Mouse (Mus musculus) heart, embryonic 14.5 days (tissue): ENCODE measurements around the gene N6amt1. TPM values are rescaled to one million over a fixed set of nuclear protein-coding genes. Genes with fewer than 3 reads are reported as not detected.
A peak's percentile ranks its signal among the peaks of the same experiment; 100 is the strongest.

Source experiments
- ATAC-seq: fragments of 200-750 bp; cut with Nextera tagmentation; 2 replicates; pipeline ENCODE4 v1.8.0; 2017; ENCODE audit warnings: low read depth, moderate TSS enrichment; ENCODE audit not compliant: insufficient number of reproducible peaks, insufficient read depth, low FRiP score
- H3K27ac ChIP-seq, 2 experiments: fragments of 200-500 bp in 1 of 2; fragments of 300-500 bp in 1 of 2; sonication (generic) in 1 of 2; replicated peaks in 1 of 2; 2 replicates each; pipeline ENCODE4 v1.5.1; 2012 to 2014; ENCODE audit warnings: low read depth in 2 of 2, low read length in 2 of 2, control low read depth in 1 of 2, mild to moderate bottlenecking in 1 of 2, mixed read lengths in 1 of 2; ENCODE audit not compliant: control insufficient read depth in 1 of 2, insufficient read depth in 1 of 2
- H3K27me3 ChIP-seq: fragments of 300-500 bp; sonication (generic); 2 replicates; pipeline ENCODE4 v1.6.1; 2014; ENCODE audit warnings: mild to moderate bottlenecking, low read length, control low read depth; ENCODE audit not compliant: control insufficient read depth, insufficient read depth
- H3K36me3 ChIP-seq: fragments of 300-500 bp; sonication (generic); 2 replicates; pipeline ENCODE4 v1.6.1; 2014; ENCODE audit warnings: mild to moderate bottlenecking, control low read depth, low read length, mixed read lengths; ENCODE audit not compliant: control insufficient read depth, insufficient read depth
- H3K4me1 ChIP-seq, 2 experiments: fragments of 200-500 bp in 1 of 2; fragments of 300-500 bp in 1 of 2; sonication (generic) in 1 of 2; 2 replicates each; pipeline ENCODE4 v1.6.1; 2012 to 2014; ENCODE audit warnings: low read length in 2 of 2, control low read depth in 1 of 2, mixed read lengths in 1 of 2; ENCODE audit not compliant: control insufficient read depth in 2 of 2, insufficient read depth in 2 of 2
- H3K4me2 ChIP-seq: fragments of 300-500 bp; sonication (generic); 2 replicates; pipeline ENCODE4 v1.6.1; 2014; ENCODE audit warnings: mild to moderate bottlenecking, low read length
- H3K4me3 ChIP-seq, 2 experiments: fragments of 200-500 bp in 1 of 2; fragments of 300-500 bp in 1 of 2; sonication (generic) in 1 of 2; 2 replicates each; pipeline ENCODE4 v1.5.1; 2012 to 2014; ENCODE audit warnings: low read length in 2 of 2, mild to moderate bottlenecking in 2 of 2, control low read depth in 1 of 2, low read depth in 1 of 2, moderate library complexity in 1 of 2; ENCODE audit not compliant: control insufficient read depth in 1 of 2, insufficient read depth in 1 of 2
- H3K9ac ChIP-seq: fragments of 300-500 bp; sonication (generic); 2 replicates; pipeline ENCODE4 v1.6.1; 2014; ENCODE audit warnings: mild to moderate bottlenecking, low read length
- H3K9me3 ChIP-seq: fragments of 300-500 bp; sonication (generic); 2 replicates; pipeline ENCODE4 v1.6.1; 2016; ENCODE audit warnings: low read length, control low read depth; ENCODE audit not compliant: control insufficient read depth
- WGBS: fragments of 180-500 bp; shearing (Covaris S2); extraction: QIAGEN DNeasy Blood & Tissue Kit; methylation state at CpG from one replicate; pipeline ENCODE4 v1.1.7; 2014; 5-methylcytosine and 5-hydroxymethylcytosine counted together
- polyA plus RNA-seq: library from polyadenylated mRNA; unstranded; fragments of >200 nt; fragmentation: Nextera tagmentation; extraction: Ambion mirVana; gene quantifications from 2 replicates; pipeline ENCODE4 v1.2.1, GENCODE M21; 2014

The N6amt1 gene
- polyA plus RNA-seq, 1 experiment from 2014 or later: 31.5 TPM

DNA sequence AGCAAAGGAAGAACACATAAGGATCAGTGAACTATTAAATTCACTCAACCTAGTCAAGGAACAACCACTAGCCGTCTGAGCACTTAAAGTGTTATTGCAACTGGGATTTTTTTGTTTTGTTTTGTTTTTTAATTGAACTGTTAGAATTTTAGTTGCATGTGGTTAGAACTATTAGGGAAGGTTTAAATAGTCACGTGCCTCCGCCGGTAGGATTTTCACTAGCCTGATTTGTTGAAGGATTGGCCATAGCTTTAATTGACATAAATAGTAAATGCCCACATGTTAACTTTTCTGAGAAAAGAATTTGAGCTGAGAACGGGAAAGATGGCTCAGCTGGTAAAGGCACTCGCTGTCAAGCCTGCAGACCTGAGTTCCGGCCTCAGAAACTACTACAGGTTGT, 763 bp downstream of the N6amt1 start:
- peak overlapping the region in 1 of 2 experiments; percentile 76; a peak in 2 of 4 replicates for H3K4me3 ChIP-seq
- H3K36me3 ChIP-seq: peaks cover 39% of the 10 kb centered on the region
- H3K4me2 ChIP-seq: peak overlapping the region; percentile 59
- no peaks in the 10 kb centered on the region for H3K9me3 ChIP-seq
- no peak for ATAC-seq
- H3K4me1 ChIP-seq: peaks cover 0 to 6% of the 10 kb centered on the region in 2 experiments; a peak in 2 of 4 replicates
- H3K9ac ChIP-seq: peak overlapping the region; percentile 81
- no peaks in the 10 kb centered on the region for H3K27me3 ChIP-seq
- peak overlapping the region; percentile 33 to 95; a peak in 3 of 4 replicates for H3K27ac ChIP-seq
- WGBS: 85% methylated on average over 7 of the region's 7 CpGs

DNA sequence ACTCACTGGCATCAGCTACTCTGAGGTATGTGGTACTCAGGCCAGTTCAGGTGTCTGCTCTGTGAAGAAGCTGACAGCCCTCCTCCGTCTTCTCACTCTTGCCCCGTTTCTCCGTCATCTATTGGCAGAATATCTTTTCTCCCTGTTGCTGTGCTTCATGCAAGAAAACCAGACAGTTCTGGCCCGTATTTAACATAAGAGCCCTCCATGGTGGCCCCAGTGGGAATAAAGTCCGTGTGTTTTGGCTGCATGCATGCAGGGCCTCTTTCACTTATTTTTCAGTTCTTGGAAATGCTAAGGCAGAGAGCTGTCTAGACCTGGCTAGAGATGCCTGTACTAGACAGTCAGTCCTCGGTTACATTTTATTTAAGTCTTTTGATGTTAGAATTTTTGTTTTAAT, 6.1 kb downstream of the N6amt1 start:
- Histone ChIP-seq H3K4me3 (no peak overlapping the region), H3K9ac (no peak overlapping the region), H3K27me3 (no peaks in the 10 kb centered on the region), H3K36me3 (peaks cover 74% of the 10 kb centered on the region), H3K9me3 (no peaks in the 10 kb centered on the region), H3K27ac (no peak overlapping the region), H3K4me1 (peaks cover 7 to 15% of the 10 kb centered on the region in 2 experiments), H3K4me2 (no peak overlapping the region)
- ATAC-seq: no peak
- WGBS: 88% methylated on average over 6 of the region's 6 CpGs

DNA sequence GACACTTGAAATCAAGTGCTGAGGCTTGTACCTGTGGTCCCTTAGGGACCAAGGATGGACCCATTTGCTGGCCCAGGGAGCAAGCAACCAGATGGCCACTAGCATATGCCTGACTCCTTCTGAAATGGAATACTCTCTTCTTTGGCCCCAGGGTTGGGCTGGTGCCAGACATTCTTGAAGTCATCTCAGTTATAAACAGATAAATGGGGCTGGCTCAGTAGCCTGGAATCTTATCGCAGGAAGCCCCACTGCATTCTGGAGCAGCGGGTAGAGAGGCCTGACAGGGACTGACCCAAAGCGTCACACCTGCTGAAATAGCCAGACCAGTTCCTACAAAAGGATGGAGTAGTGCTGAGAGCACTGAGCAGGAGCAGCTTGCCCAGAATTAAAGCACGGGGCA, 10.2 kb downstream of the N6amt1 start:
- Histone ChIP-seq H3K4me3 (no peak overlapping the region), H3K27me3 (no peaks in the 10 kb centered on the region), H3K4me1 (peaks cover 7 to 13% of the 10 kb centered on the region in 2 experiments), H3K4me2 (no peak overlapping the region), H3K27ac (peak overlapping the region; percentile 29 to 66; a peak in 2 of 4 replicates), H3K9ac (no peak overlapping the region), H3K36me3 (peaks cover 70% of the 10 kb centered on the region), H3K9me3 (no peaks in the 10 kb centered on the region)
- 28% methylated on average over 4 of the region's 4 CpGs for WGBS
- 0 out of 2 replicates have a peak, but pooled peaks have one; percentile 39 for ATAC-seq

DNA sequence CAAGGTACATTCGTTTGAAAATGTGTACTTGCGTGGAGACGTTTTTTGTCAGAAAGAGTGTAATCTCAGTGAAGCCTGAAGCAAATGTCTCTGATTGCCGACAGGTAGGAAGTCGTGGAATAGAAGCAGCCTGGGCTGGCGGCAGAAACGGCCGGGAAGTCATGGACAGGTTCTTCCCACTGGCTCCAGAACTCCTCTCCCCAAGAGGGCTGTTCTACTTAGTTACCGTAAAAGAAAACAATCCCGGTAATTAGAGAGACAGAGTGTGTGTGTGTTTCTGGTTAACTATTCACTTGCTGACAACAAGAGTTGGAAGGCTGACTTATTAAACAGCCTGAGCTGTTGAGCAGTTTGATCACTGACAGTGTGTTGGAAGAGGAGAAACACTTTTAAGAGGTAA, 12.1 kb downstream of the N6amt1 start:
- no peak for ATAC-seq
- Histone ChIP-seq H3K36me3 (peaks cover 62% of the 10 kb centered on the region), H3K9me3 (no peaks in the 10 kb centered on the region), H3K4me1 (peaks cover 7 to 13% of the 10 kb centered on the region in 2 experiments), H3K4me2 (no peak overlapping the region), H3K4me3 (no peak overlapping the region), H3K27me3 (no peaks in the 10 kb centered on the region), H3K9ac (no peak overlapping the region), H3K27ac (no peak overlapping the region)
- 83% methylated on average over 10 of the region's 10 CpGs for WGBS

DNA sequence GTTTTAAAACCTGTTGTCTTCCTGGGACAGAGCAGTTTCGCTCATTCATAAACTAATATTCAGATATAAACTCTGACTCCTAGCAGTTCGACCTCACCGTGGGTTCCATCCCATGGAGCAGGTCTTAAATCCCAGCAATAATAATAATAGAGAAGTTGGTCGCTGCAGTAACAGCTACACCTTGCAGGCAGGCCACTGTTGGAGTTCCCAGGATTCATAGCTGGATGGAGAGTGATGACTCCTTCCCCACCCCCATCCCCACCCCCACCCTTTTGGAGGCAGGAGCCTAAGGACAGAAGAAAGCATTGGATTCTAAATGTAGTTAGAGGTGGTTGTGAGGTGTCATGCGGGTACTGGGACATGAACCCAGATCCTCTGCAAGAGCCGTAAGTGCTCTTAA, 12.5 kb downstream of the N6amt1 start:
- WGBS: 95% methylated on average over 6 of the region's 6 CpGs
- ATAC-seq: no peak
- no peak overlapping the region for H3K27ac ChIP-seq
- H3K4me3 ChIP-seq: no peak overlapping the region
- H3K4me1 ChIP-seq: peaks cover 7 to 13% of the 10 kb centered on the region in 2 experiments
- no peaks in the 10 kb centered on the region for H3K9me3 ChIP-seq
- H3K27me3 ChIP-seq: no peaks in the 10 kb centered on the region
- no peak overlapping the region for H3K4me2 ChIP-seq
- H3K9ac ChIP-seq: no peak overlapping the region
- peaks cover 62% of the 10 kb centered on the region for H3K36me3 ChIP-seq

DNA sequence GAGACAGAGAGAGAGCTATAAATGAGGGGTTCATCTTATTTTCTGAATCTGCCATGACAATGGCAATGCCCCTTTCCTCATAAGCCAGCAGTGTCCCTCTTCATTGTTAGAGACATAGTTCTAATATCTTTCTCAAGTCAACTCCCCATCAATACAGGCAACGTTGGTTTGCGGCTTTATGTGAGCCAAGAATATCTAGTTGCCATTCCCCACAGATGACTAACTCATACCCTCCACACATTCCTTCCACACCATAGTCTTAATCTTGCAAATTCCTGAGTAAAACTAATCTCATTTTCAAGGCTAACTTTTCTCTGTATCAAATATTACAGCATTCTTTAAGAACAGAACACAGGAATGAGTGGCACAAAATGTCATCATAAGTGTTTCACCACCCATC, 29.0 kb downstream of the N6amt1 start:
- H3K4me3 ChIP-seq: no peak overlapping the region
- H3K27me3 ChIP-seq: no peaks in the 10 kb centered on the region
- H3K4me1 ChIP-seq: peaks cover 0 to 7% of the 10 kb centered on the region in 2 experiments; a peak in 3 of 4 replicates
- no peak overlapping the region for H3K9ac ChIP-seq
- H3K27ac ChIP-seq: no peak overlapping the region; a peak in 1 of 4 replicates
- no peak overlapping the region for H3K4me2 ChIP-seq
- peaks cover 81% of the 10 kb centered on the region for H3K36me3 ChIP-seq
- no peak for ATAC-seq
- H3K9me3 ChIP-seq: peaks cover 2% of the 10 kb centered on the region; the same call in 1 of the 2 replicates
- 48% methylated on average over 2 of the region's 2 CpGs for WGBS

DNA sequence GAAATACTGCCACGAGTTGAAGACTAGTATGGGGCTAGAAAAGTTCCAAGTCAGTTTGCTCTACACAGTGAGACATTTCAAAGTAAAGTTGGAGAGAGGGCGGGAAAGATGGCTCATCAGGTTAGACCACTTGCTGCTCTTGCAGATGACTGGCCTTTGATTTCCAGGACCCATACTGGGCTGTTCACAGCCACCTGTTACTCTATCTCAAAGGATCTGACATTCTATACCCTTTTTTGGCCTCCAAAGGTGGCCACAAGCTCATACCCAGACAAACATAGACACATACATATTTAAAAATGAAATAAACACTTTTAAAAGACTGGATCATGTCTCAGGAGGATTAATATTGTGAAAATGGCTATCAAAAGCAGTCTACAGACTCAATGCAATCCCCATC, 30.4 kb downstream of the N6amt1 start:
- ATAC-seq: no peak
- H3K4me3 ChIP-seq: no peak overlapping the region
- peaks cover 82% of the 10 kb centered on the region for H3K36me3 ChIP-seq
- H3K9ac ChIP-seq: no peak overlapping the region
- 83% methylated on average over 2 of the region's 2 CpGs for WGBS
- H3K4me2 ChIP-seq: no peak overlapping the region
- H3K27ac ChIP-seq: no peak overlapping the region
- peaks cover 2% of the 10 kb centered on the region; the same call in 1 of the 2 replicates for H3K9me3 ChIP-seq
- no peaks in the 10 kb centered on the region for H3K27me3 ChIP-seq
- H3K4me1 ChIP-seq: peaks cover 0 to 7% of the 10 kb centered on the region in 2 experiments; a peak in 3 of 4 replicates

DNA sequence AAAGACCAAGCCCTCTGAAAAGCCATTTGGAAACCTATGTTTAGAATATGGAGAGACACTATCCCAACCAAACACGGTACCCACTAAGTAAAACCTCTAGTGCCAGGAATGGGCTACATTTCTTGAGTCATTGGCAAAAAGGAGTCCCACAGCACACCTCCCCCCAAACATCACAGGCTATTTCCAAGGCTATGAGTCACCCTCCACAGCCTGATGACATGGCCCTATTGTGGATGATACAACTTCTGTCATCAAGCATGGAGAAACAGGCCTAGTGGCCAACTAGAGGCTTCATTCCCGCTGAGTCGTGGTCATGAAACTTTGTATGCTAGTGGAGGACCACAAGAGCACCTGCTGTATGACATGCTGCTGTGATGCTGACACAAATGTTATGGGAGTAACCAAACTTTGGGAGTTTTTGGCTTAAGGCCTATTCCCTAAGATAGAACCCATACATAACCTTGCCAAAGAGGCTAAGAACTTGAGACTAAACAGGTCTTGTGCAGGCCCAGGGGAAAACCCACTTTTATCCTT, 33.5 kb downstream of the N6amt1 start:
- H3K4me2 ChIP-seq: no peak overlapping the region
- ATAC-seq: no peak
- no peaks in the 10 kb centered on the region for H3K27me3 ChIP-seq
- peaks cover 2% of the 10 kb centered on the region; the same call in 1 of the 2 replicates for H3K9me3 ChIP-seq
- H3K9ac ChIP-seq: no peak overlapping the region
- H3K4me1 ChIP-seq: peaks cover 0 to 7% of the 10 kb centered on the region in 2 experiments; a peak in 3 of 4 replicates
- 90% methylated on average over 3 of the region's 3 CpGs for WGBS
- H3K4me3 ChIP-seq: no peak overlapping the region
- peaks cover 59% of the 10 kb centered on the region for H3K36me3 ChIP-seq
- H3K27ac ChIP-seq: no peak overlapping the region
